Mouse (Mus musculus) hematopoietic stem cell, adult 5-6 weeks (primary cell): ENCODE measurements around the gene Stt3a. TPM values are rescaled to one million over a fixed set of nuclear protein-coding genes. Genes with fewer than 3 reads are reported as not detected.

Experiments used
- ATAC-seq, 2 experiments: fragments of 125-278 bp in 1 of 2; replicated peaks in 1 of 2; 2 replicates each; pipeline ENCODE4 v1.8.0; 2016 to 2017; ENCODE audit warnings: inconsistent platforms in 2 of 2, mild to moderate bottlenecking in 2 of 2, moderate number of reproducible peaks in 2 of 2, low read depth in 1 of 2, moderate TSS enrichment in 1 of 2; ENCODE audit not compliant: low FRiP score in 2 of 2, poor library complexity in 2 of 2, severe bottlenecking in 2 of 2, insufficient read depth in 1 of 2, low TSS enrichment in 1 of 2
- total RNA-seq: library from RNA; stranded (forward); fragments of 172-1452, 232-1000 nt; gene quantifications from 2 replicates; pipeline ENCODE4 v1.2.3, GENCODE M21; 2017

Gene Stt3a
- total RNA-seq = 306 and 650 TPM in 2 replicates

GRCm38 (mm10) chr9:36767203-36768143, at the start of gene Stt3a:
Gene Stt3a (minus strand): TSS chr9:36767679.
- peak; percentile 96 for ATAC-seq

- no peak for ATAC-seq
Measured at GRCm38 (mm10) chr9:36814486-36814885, 47.0 kb upstream of the Stt3a start.

- no peak for ATAC-seq
Measured at GRCm38 (mm10) chr9:36808126-36808785, 40.8 kb upstream of the Stt3a start.

GRCm38 (mm10) chr9:36805256-36805975, 37.9 kb upstream of the Stt3a start:
- ATAC-seq = no peak

GRCm38 (mm10) chr9:36803926-36804325, 36.4 kb upstream of the Stt3a start:
- no peak for ATAC-seq

GRCm38 (mm10) chr9:36803386-36803785, 35.9 kb upstream of the Stt3a start:
- ATAC-seq = no peak

- ATAC-seq = no peak
Measured at GRCm38 (mm10) chr9:36802951-36803350, 35.5 kb upstream of the Stt3a start.

GRCm38 (mm10) chr9:36801961-36802360, 34.5 kb upstream of the Stt3a start:
- no peak for ATAC-seq

GRCm38 (mm10) chr9:36796781-36797555, 29.5 kb upstream of the Stt3a start, which contains the start of gene Ei24:
Gene Ei24 (minus strand): TSS chr9:36797393.
- peak; percentile 86 to 93 for ATAC-seq

GRCm38 (mm10) chr9:36796224-36796623, 28.7 kb upstream of the Stt3a start:
- no peak for ATAC-seq

GRCm38 (mm10) chr9:36795556-36795955, 28.1 kb upstream of the Stt3a start:
- no peak for ATAC-seq

GRCm38 (mm10) chr9:36794487-36794886, 27.0 kb upstream of the Stt3a start:
- ATAC-seq = no peak

GRCm38 (mm10) chr9:36792191-36792590, 24.7 kb upstream of the Stt3a start:
- ATAC-seq = no peak

GRCm38 (mm10) chr9:36783921-36784320, 16.4 kb upstream of the Stt3a start:
- no peak for ATAC-seq

- no peak for ATAC-seq
Measured at GRCm38 (mm10) chr9:36769048-36769413, 1.6 kb upstream of the Stt3a start.

GRCm38 (mm10) chr9:36768156-36769047, 923 bp upstream of the Stt3a start:
- peak; percentile 14 to 22 for ATAC-seq
